Mouse (Mus musculus) intestine, embryonic 14.5 days (tissue): ENCODE measurements at regions not wholly inside any gene's neighbourhood (a gene's known extent, or its start where the extent isn't known, plus 50 kb on each side); places are given as distances from the start of the nearest gene placed in this dataset.

Source experiments
- ATAC-seq: fragments of 200-750 bp; cut with Nextera tagmentation; replicated peaks from 2 replicates; pipeline ENCODE4 v1.8.0; 2017; ENCODE audit warnings: low read depth, moderate number of reproducible peaks, moderate TSS enrichment, moderate library complexity; ENCODE audit not compliant: low FRiP score, low TSS enrichment
- DNase-seq: peaks from one replicate; pipeline ENCODE4 v3.0.0-alpha.2; 2018; ENCODE audit warnings: low spot score
- H3K27ac ChIP-seq: fragments of 300-500 bp; sonication (generic); 2 replicates; pipeline ENCODE4 v1.5.1; 2014; ENCODE audit warnings: low read depth, mild to moderate bottlenecking, control low read depth
- H3K27me3 ChIP-seq: fragments of 300-500 bp; sonication (generic); replicated peaks from 2 replicates; pipeline ENCODE4 v1.6.1; 2014; ENCODE audit warnings: low read length, control low read depth; ENCODE audit not compliant: control insufficient read depth, insufficient read depth
- H3K36me3 ChIP-seq: fragments of 300-500 bp; sonication (generic); 2 replicates; pipeline ENCODE4 v1.6.1; 2014; ENCODE audit warnings: low read length, control low read depth; ENCODE audit not compliant: control insufficient read depth, insufficient read depth
- H3K4me1 ChIP-seq: fragments of 300-500 bp; sonication (generic); replicated peaks from 2 replicates; pipeline ENCODE4 v1.6.1; 2014; ENCODE audit warnings: low read length, control low read depth, mixed read lengths; ENCODE audit not compliant: control insufficient read depth, insufficient read depth
- H3K4me2 ChIP-seq: fragments of 300-500 bp; sonication (generic); 2 replicates; pipeline ENCODE4 v1.6.1; 2014; ENCODE audit warnings: low read length
- H3K4me3 ChIP-seq: fragments of 300-500 bp; sonication (generic); 2 replicates; pipeline ENCODE4 v1.5.1; 2014; ENCODE audit warnings: low read depth, low read length, control low read depth, mixed read lengths
- H3K9ac ChIP-seq: fragments of 300-500 bp; sonication (generic); 2 replicates; pipeline ENCODE4 v1.6.1; 2014; ENCODE audit warnings: mild to moderate bottlenecking, low read length
- H3K9me3 ChIP-seq: fragments of 300-500 bp; sonication (generic); 2 replicates; pipeline ENCODE4 v1.6.1; 2016; ENCODE audit warnings: low read length, control low read depth; ENCODE audit not compliant: control insufficient read depth
- WGBS: fragments of 180-500 bp; shearing (Covaris S2); extraction: QIAGEN DNeasy Blood & Tissue Kit; methylation state at CpG from one replicate; pipeline ENCODE4 v1.1.7; 2014; 5-methylcytosine and 5-hydroxymethylcytosine counted together

GRCm38 (mm10) chr19:14035371-14035770, 122.0 kb downstream of the Olfr1505 start:
- Histone ChIP-seq H3K36me3 (no peaks in the 10 kb centered on the region), H3K9me3 (no peaks in the 10 kb centered on the region), H3K27me3 (no peaks in the 10 kb centered on the region), H3K27ac (no peak overlapping the region), H3K4me2 (no peak overlapping the region), H3K4me3 (no peak overlapping the region), H3K9ac (no peak overlapping the region), H3K4me1 (no peaks in the 10 kb centered on the region)
- DNase-seq = no peak
- WGBS = 83% methylated on average over 1 of the region's 1 CpGs
- no peak for ATAC-seq

DNA sequence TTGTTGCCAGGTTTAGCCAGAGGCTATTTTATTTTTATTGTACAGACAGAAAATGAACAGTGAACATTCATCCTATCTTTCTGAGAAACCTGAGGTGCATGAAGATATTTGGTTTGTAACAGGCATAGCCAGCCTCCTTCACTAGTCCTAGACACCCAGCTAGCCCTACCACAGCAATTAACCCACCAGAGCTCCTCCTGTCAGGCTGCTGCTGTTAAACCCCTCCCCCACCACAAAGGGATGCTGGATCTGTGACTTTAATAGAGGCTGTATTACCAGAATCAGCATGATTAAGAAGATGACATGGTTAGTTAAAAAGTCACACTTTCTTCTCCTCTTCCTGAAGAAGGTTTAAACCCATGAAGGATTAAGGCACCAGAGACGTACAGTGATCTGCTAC, 122.5 kb downstream of the Olfr1505 start:
- no peaks in the 10 kb centered on the region for H3K36me3 ChIP-seq
- H3K9ac ChIP-seq = no peak overlapping the region
- no peaks in the 10 kb centered on the region for H3K27me3 ChIP-seq
- ATAC-seq = no peak
- DNase-seq = no peak
- 50% methylated on average over 1 of the region's 1 CpGs for WGBS
- H3K9me3 ChIP-seq = no peaks in the 10 kb centered on the region
- H3K4me1 ChIP-seq = no peaks in the 10 kb centered on the region
- H3K27ac ChIP-seq = no peak overlapping the region
- H3K4me3 ChIP-seq = no peak overlapping the region
- H3K4me2 ChIP-seq = no peak overlapping the region

DNA sequence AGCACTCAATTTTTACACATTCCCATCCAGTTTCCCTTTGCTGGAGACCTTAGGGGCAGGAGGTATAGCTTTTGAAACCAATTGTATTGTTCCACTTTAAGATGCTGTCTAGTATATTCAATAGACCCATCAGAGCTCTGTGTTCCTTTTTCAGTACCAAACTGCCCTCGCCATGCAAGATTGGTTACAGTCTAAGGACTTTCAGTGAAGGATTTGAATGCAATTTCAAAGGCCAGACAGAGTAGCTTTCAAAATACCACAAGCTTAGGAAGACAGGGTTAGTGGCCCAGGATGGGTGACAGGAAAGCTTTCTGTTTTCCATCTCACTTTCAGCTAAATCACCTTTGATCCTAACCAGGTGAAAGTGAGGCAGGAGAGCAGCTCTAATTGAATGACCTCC, 123.4 kb downstream of the Olfr1505 start:
- Histone ChIP-seq H3K4me2 (no peak overlapping the region), H3K9me3 (no peaks in the 10 kb centered on the region), H3K4me1 (no peaks in the 10 kb centered on the region), H3K4me3 (no peak overlapping the region), H3K9ac (no peak overlapping the region), H3K36me3 (no peaks in the 10 kb centered on the region), H3K27ac (no peak overlapping the region), H3K27me3 (no peaks in the 10 kb centered on the region)
- ATAC-seq (no peak), DNase-seq (no peak)
- WGBS = 61% methylated on average over 1 of the region's 1 CpGs

- H3K36me3 ChIP-seq = no peaks in the 10 kb centered on the region
- no peak overlapping the region for H3K9ac ChIP-seq
- no peak overlapping the region for H3K4me2 ChIP-seq
- WGBS = 60% methylated on average over 5 of the region's 5 CpGs
- no peaks in the 10 kb centered on the region for H3K4me1 ChIP-seq
- no peak overlapping the region for H3K4me3 ChIP-seq
- ATAC-seq (no peak), DNase-seq (no peak)
- no peaks in the 10 kb centered on the region for H3K27me3 ChIP-seq
- no peaks in the 10 kb centered on the region for H3K9me3 ChIP-seq
- H3K27ac ChIP-seq = no peak overlapping the region
Measured at GRCm38 (mm10) chr19:14042753-14043152, 129.4 kb downstream of the Olfr1505 start.

- no peak for DNase-seq
- Histone ChIP-seq H3K9ac (no peak overlapping the region), H3K27ac (no peak overlapping the region), H3K27me3 (no peaks in the 10 kb centered on the region), H3K9me3 (no peaks in the 10 kb centered on the region), H3K4me1 (no peaks in the 10 kb centered on the region), H3K36me3 (no peaks in the 10 kb centered on the region), H3K4me2 (no peak overlapping the region), H3K4me3 (no peak overlapping the region)
- no peak for ATAC-seq
- 55% methylated on average over 2 of the region's 2 CpGs for WGBS
Measured at GRCm38 (mm10) chr19:14045456-14045855, 132.1 kb downstream of the Olfr1505 start.

- Histone ChIP-seq H3K4me1 (no peaks in the 10 kb centered on the region), H3K4me2 (no peak overlapping the region), H3K27me3 (no peaks in the 10 kb centered on the region), H3K9ac (no peak overlapping the region), H3K27ac (no peak overlapping the region), H3K4me3 (no peak overlapping the region), H3K36me3 (no peaks in the 10 kb centered on the region), H3K9me3 (no peaks in the 10 kb centered on the region)
- DNase-seq = no peak
- 77% methylated on average over 4 of the region's 4 CpGs for WGBS
- no peak for ATAC-seq
Measured at GRCm38 (mm10) chr19:14052052-14052451, 138.7 kb downstream of the Olfr1505 start.

GRCm38 (mm10) chr19:14080538-14080937, 167.2 kb downstream of the Olfr1505 start:
- H3K4me2 ChIP-seq = no peak overlapping the region
- no peak overlapping the region for H3K9ac ChIP-seq
- ATAC-seq (no peak), DNase-seq (no peak)
- H3K9me3 ChIP-seq = no peaks in the 10 kb centered on the region
- H3K36me3 ChIP-seq = no peaks in the 10 kb centered on the region
- H3K27me3 ChIP-seq = no peaks in the 10 kb centered on the region
- no peaks in the 10 kb centered on the region for H3K4me1 ChIP-seq
- H3K27ac ChIP-seq = no peak overlapping the region
- no peak overlapping the region for H3K4me3 ChIP-seq
- WGBS = 9% methylated on average over 2 of the region's 2 CpGs

GRCm38 (mm10) chr19:14084726-14085125, 171.4 kb downstream of the Olfr1505 start:
- no peak overlapping the region for H3K4me2 ChIP-seq
- H3K4me3 ChIP-seq = no peak overlapping the region
- H3K27ac ChIP-seq = no peak overlapping the region
- H3K4me1 ChIP-seq = no peaks in the 10 kb centered on the region
- DNase-seq (no peak), ATAC-seq (no peak)
- WGBS = 90% methylated on average over 3 of the region's 3 CpGs
- H3K9ac ChIP-seq = no peak overlapping the region
- H3K36me3 ChIP-seq = no peaks in the 10 kb centered on the region
- H3K27me3 ChIP-seq = no peaks in the 10 kb centered on the region
- H3K9me3 ChIP-seq = no peaks in the 10 kb centered on the region

DNA sequence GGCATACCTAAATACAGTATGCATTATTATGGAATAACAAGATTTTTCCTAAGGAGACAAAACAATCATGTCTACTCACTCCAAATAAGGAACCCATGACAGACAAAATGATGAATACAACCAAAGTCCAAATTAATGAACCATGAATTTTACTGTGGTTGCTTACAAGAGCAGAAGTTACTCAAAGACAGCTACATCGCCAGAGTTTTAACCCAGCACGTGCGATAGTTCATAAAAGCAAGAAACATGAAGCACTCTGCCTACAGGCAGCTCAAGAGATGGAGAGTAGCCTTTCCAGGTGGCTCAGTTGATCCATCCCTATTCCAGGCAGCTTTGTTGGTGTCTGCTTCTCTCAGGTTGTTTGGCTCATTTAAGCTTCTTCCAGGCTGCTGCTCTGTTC, 176.8 kb downstream of the Olfr1505 start:
- H3K36me3 ChIP-seq = no peaks in the 10 kb centered on the region
- H3K27me3 ChIP-seq = no peaks in the 10 kb centered on the region
- no peak overlapping the region for H3K4me2 ChIP-seq
- ATAC-seq = no peak
- no peak for DNase-seq
- H3K4me3 ChIP-seq = no peak overlapping the region
- no peaks in the 10 kb centered on the region for H3K9me3 ChIP-seq
- no peaks in the 10 kb centered on the region for H3K4me1 ChIP-seq
- H3K9ac ChIP-seq = no peak overlapping the region
- H3K27ac ChIP-seq = no peak overlapping the region
- 88% methylated on average over 3 of the region's 3 CpGs for WGBS
